Mouse (Mus musculus) spleen, adult 2 months (tissue): ENCODE measurements around the gene Ptges. TPM values are rescaled to one million over a fixed set of nuclear protein-coding genes. Genes with fewer than 3 reads are reported as not detected.

ENCODE experiments used
- DNase-seq, 2 experiments: peaks; one replicate each; pipeline versions ENCODE4 v3.0.0 to v3.0.0-alpha.2; 2012 to 2021; ENCODE audit warnings: low spot score in 2 of 2, low read depth in 1 of 2
- H3K27ac ChIP-seq: fragments of 200-500 bp; 2 replicates; pipeline ENCODE4 v1.5.1; 2012; ENCODE audit warnings: low read length, inconsistent platforms; ENCODE audit not compliant: insufficient read depth
- H3K27me3 ChIP-seq: fragments of 200-500 bp; 2 replicates; pipeline ENCODE4 v1.6.1; 2012; ENCODE audit warnings: mild to moderate bottlenecking, moderate library complexity, low read length, inconsistent platforms; ENCODE audit not compliant: control insufficient read depth, insufficient read depth
- H3K36me3 ChIP-seq: fragments of 200-500 bp; 2 replicates; pipeline ENCODE4 v1.6.1; 2012; ENCODE audit warnings: mild to moderate bottlenecking, low read length, inconsistent platforms; ENCODE audit not compliant: control insufficient read depth, insufficient read depth
- H3K4me1 ChIP-seq: fragments of 200-500 bp; 2 replicates; pipeline ENCODE4 v1.6.1; 2011; ENCODE audit warnings: inconsistent platforms; ENCODE audit not compliant: control insufficient read depth, insufficient read depth, insufficient read length
- H3K4me3 ChIP-seq: fragments of 200-500 bp; 2 replicates; pipeline ENCODE4 v1.5.1; 2011; ENCODE audit warnings: mild to moderate bottlenecking, inconsistent platforms; ENCODE audit not compliant: insufficient read depth, insufficient read length; ENCODE audit errors: extremely low read depth
- CTCF ChIP-seq: fragments of 200-500 bp; IDR thresholded peaks from 2 replicates; pipeline ENCODE4 v1.5.1; 2011; ENCODE audit warnings: mild to moderate bottlenecking, inconsistent platforms; ENCODE audit not compliant: insufficient read depth, insufficient read length, insufficient replicate concordance; ENCODE audit errors: extremely low read depth
- POLR2A ChIP-seq: fragments of 200-500 bp; IDR thresholded peaks from 2 replicates; pipeline ENCODE4 v1.6.1; 2011; ENCODE audit warnings: low read depth, low read length, inconsistent platforms
- WGBS: fragments of 180-500 bp; shearing (Covaris S2); methylation state at CpG from one replicate; pipeline ENCODE4 v1.1.7; 2018; 5-methylcytosine and 5-hydroxymethylcytosine counted together
- polyA plus RNA-seq: library from polyadenylated mRNA; depleted of rRNA; stranded (reverse); fragments of >200 nt; gene quantifications from 2 replicates; pipeline ENCODE4 v1.2.3, GENCODE M21; 2012; rRNA removed

The Ptges gene
- polyA plus RNA-seq, 1 experiment = 14.3 TPM

DNA sequence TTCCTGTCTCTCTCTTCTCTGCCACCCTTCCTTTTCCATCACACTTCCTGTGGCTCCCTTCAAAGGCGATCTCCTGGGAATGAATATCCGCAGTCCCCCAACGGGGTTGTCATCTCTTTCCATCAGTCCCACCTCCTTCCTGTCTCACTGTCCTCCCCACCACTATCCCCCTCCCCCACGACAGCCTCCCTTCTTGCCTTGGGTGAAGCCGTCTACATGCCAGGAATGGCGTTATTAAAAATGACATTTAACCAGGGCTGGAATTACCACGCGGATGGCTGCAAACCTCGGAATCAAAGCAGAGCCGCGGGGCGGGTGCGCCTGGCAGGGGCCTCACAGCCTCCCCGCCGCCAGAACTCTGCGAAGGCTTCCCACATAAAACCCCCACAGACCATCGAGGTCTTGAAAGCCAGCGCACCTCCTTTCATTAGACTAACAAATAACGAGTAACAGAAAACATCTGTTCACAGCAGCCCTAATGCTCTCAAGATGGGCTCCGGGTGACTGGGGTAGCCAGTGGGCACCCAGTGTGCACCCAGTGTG, 76.8 kb downstream of the Ptges start:
- H3K27me3 ChIP-seq = no peaks in the 10 kb centered on the region
- H3K27ac ChIP-seq = no peak overlapping the region
- DNase-seq = no peak
- H3K4me1 ChIP-seq = no peaks in the 10 kb centered on the region
- TF ChIP-seq CTCF (no peak), POLR2A (no peak)
- no peak overlapping the region for H3K4me3 ChIP-seq
- H3K36me3 ChIP-seq = no peaks in the 10 kb centered on the region
- 46% methylated on average over 20 of the region's 20 CpGs for WGBS

DNA sequence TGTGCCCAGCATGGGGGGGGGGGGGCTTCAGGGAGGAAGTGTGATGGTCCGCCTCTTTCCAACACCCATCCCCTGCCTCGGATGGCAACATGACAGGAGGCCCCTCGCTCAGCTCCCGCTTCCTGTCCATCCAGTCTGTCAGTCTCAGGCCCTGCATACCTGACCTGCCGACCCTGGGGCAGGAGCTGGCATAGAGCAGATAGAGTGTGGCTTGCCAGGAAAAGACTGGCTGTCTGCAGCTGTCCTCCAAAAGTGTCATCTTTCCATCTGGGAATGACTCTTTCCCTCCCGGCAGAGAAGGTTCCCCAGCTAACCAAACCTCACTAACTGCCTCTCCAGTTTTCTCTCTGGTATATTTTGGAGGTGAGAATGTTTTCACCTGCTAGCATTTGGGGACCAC, 79.1 kb downstream of the Ptges start:
- no peak for DNase-seq
- Histone ChIP-seq H3K36me3 (no peaks in the 10 kb centered on the region), H3K4me1 (no peaks in the 10 kb centered on the region), H3K4me3 (no peak overlapping the region), H3K27me3 (peaks cover 2% of the 10 kb centered on the region), H3K27ac (no peak overlapping the region)
- no peak for TF ChIP-seq CTCF
- TF ChIP-seq POLR2A = no peak
- 53% methylated on average over 6 of the region's 6 CpGs for WGBS

GRCm38 (mm10) chr2:30848184-30848583, 81.5 kb downstream of the Ptges start:
- 68% methylated on average over 8 of the region's 8 CpGs for WGBS
- Histone ChIP-seq H3K4me1 (no peaks in the 10 kb centered on the region), H3K4me3 (no peak overlapping the region), H3K27me3 (peaks cover 12% of the 10 kb centered on the region), H3K36me3 (no peaks in the 10 kb centered on the region), H3K27ac (no peak overlapping the region)
- TF ChIP-seq POLR2A (no peak), CTCF (no peak)
- no peak for DNase-seq

GRCm38 (mm10) chr2:30846723-30847122, 82.9 kb downstream of the Ptges start:
- H3K4me1 ChIP-seq = no peaks in the 10 kb centered on the region
- peaks cover 14% of the 10 kb centered on the region for H3K27me3 ChIP-seq
- H3K36me3 ChIP-seq = no peaks in the 10 kb centered on the region
- no peak for DNase-seq
- TF ChIP-seq POLR2A = no peak
- TF ChIP-seq CTCF = no peak
- H3K4me3 ChIP-seq = no peak overlapping the region
- no peak overlapping the region for H3K27ac ChIP-seq
- 51% methylated on average over 6 of the region's 6 CpGs for WGBS

GRCm38 (mm10) chr2:30846236-30846635, 83.4 kb downstream of the Ptges start:
- Histone ChIP-seq H3K27ac (no peak overlapping the region), H3K4me3 (no peak overlapping the region), H3K27me3 (peaks cover 14% of the 10 kb centered on the region), H3K4me1 (no peaks in the 10 kb centered on the region), H3K36me3 (no peaks in the 10 kb centered on the region)
- no peak for TF ChIP-seq POLR2A
- no peak for TF ChIP-seq CTCF
- 89% methylated on average over 8 of the region's 8 CpGs for WGBS
- DNase-seq = no peak

- Histone ChIP-seq H3K27ac (no peak overlapping the region; the same call in 1 of the 2 replicates), H3K36me3 (no peaks in the 10 kb centered on the region), H3K4me1 (no peaks in the 10 kb centered on the region), H3K27me3 (peaks cover 14% of the 10 kb centered on the region), H3K4me3 (peak overlapping the region; percentile 26; the same call in 1 of the 2 replicates)
- TF ChIP-seq CTCF (no peak), POLR2A (no peak)
- WGBS = 5% methylated on average over 80 of the region's 80 CpGs
- no peak for DNase-seq
Measured at GRCm38 (mm10) chr2:30845152-30846070, 84.3 kb downstream of the Ptges start.

DNA sequence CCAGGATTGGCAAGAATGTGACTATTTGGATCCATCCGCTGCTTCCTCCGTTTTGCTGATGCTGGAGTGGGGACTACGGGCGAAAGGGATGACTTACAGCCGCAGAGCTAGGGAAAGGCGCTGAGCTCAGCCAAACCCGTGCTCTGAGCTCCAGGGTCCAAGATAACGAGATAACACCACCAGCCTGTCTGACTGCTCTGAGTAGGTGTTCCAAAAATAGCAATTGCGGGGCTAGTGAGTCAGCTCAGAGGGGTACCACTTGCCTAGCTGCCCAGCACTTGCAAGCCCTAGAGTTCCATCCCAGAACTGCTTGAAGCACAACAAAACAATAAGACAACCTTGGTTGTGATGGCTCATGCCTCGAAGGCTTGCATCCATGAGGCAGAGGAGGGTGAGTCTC, 87.0 kb downstream of the Ptges start:
- no peak for DNase-seq
- Histone ChIP-seq H3K36me3 (no peaks in the 10 kb centered on the region), H3K27ac (no peak overlapping the region), H3K27me3 (peaks cover 14% of the 10 kb centered on the region), H3K4me1 (no peaks in the 10 kb centered on the region), H3K4me3 (no peak overlapping the region)
- 52% methylated on average over 10 of the region's 10 CpGs for WGBS
- no peak for TF ChIP-seq CTCF
- TF ChIP-seq POLR2A = no peak

Other genes with a start within 250 kb of the Ptges start
- gene 1700001O22Rik, start 126.2 kb downstream of the Ptges start, polyA plus RNA-seq = 0.46 and 0.67 TPM in 2 replicates
- gene Ntmt1, start 122.0 kb downstream of the Ptges start, polyA plus RNA-seq = 16.6 and 21.7 TPM in 2 replicates
- 51.5 and 61.7 TPM in 2 replicates for gene Asb6, start 99.5 kb downstream of the Ptges start, polyA plus RNA-seq
- 14.7 and 16.8 TPM in 2 replicates for gene Prrx2, start 94.9 kb downstream of the Ptges start, polyA plus RNA-seq
- gene Tor1b, start 23.1 kb upstream of the Ptges start, polyA plus RNA-seq = 18.9 and 23.6 TPM in 2 replicates
- gene Tor1a, start 38.1 kb upstream of the Ptges start, polyA plus RNA-seq = 31.3 and 40.2 TPM in 2 replicates
- 14.5 and 16.7 TPM in 2 replicates for gene BC005624, start 52.3 kb upstream of the Ptges start, polyA plus RNA-seq
- 9.8 and 11.5 TPM in 2 replicates for gene Usp20, start 52.4 kb upstream of the Ptges start, polyA plus RNA-seq
- 78.7 and 92.4 TPM in 2 replicates for gene Fnbp1, start 212.1 kb upstream of the Ptges start, polyA plus RNA-seq
- gene Gpr107, start 222.5 kb upstream of the Ptges start, polyA plus RNA-seq = 15.0 and 15.1 TPM in 2 replicates